Mouse (Mus musculus): Measurements from ENCODE around the gene Bola3. TPM values are rescaled to one million over a fixed set of nuclear protein-coding genes. Genes with fewer than 3 reads are reported as not detected.

The Bola3 gene
- 5.5 and 9.7 TPM in 2 replicates for polyA plus RNA-seq (2012; rRNA removed)

DNA sequence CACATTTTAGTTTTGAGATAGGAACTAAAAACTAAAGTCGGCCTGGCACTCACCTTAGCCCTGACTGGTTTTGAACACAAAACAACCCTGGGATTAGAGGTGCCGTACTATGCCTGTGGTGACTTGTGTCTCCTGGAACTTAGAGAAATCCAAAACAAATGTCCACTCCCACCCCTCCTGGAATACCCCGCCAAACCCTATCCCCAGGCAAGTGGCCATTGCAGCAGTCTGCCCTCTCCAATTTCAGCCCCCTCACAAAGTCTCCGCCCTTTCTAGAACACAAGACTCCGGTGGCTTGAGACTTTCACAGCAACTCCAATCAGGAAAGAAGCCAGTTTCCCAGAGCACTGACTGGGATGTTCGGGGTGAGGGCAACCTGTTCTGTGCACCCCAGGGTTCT lies at the start of gene Bola3:
Gene Bola3 (plus strand): TSS at position 275 of the 400 bp plus-strand sequence.

DNA sequence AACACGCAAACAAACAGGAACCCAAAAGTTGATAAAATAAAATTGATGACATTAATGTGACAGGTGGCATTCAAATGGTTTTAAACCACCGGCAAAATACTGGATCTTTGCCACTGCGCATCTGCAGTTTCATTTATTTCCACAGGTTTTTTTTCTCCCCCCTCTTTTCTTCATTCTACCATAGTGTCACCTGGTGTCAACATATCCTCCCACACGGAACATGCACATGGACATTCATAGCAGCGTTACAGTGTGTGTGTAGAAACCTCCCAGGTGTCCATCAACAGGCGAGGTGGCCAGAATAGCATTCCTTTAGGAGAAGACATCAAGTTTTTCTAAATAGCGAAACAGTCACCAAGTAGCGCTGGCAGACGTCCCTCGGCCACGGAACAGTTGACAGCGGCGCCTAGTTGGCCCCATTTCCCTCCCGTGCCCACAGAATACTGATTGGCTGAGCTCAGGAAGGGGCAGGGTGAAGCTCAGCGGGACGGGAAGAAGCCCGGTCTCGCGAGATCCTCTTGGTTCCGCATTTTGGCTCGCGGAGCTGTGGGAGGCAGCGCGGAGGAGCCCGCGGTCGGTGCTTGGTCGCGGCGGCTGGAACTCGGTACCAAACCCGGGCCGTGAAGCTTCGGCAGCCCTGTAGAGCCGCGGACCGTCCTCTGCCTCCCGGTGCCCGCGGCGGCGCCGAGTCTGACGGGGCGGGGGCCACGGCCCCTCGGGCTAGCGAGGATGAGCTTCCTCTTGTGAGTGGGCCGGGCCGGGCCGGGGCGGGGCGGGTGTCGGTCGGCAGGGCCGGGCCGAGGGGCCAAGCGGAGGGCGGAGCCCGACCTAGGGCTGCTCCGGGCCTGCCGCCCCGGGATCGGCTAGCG lies 23.2 kb upstream of the Bola3 start, which contains the start of the genes Mthfd2 and Mob1a:
Gene Mthfd2 (minus strand): TSS at position 384 of the 869 bp plus-strand sequence.
Gene Mob1a (plus strand): TSS at position 492 of the 869 bp plus-strand sequence.

Other genes with a start within 250 kb of the Bola3 start
- 21.7 and 28.8 TPM in 2 replicates for gene Ccdc142, start 247.5 kb upstream of the Bola3 start, polyA plus RNA-seq (2012; rRNA removed)
- 7.0 and 8.5 TPM in 2 replicates for gene Gm42688, start 247.5 kb upstream of the Bola3 start, polyA plus RNA-seq (2012; rRNA removed)
- gene Mrpl53, start 240.1 kb upstream of the Bola3 start, polyA plus RNA-seq (2012; rRNA removed): 98.5 and 124 TPM in 2 replicates
- 124 and 132 TPM in 2 replicates for gene Mogs, start 233.7 kb upstream of the Bola3 start, polyA plus RNA-seq (2012; rRNA removed)
- gene Wbp1, start 227.6 kb upstream of the Bola3 start, polyA plus RNA-seq (2012; rRNA removed): 174 and 210 TPM in 2 replicates
- 79.8 and 116 TPM in 2 replicates for gene Ino80b, start 223.7 kb upstream of the Bola3 start, polyA plus RNA-seq (2012; rRNA removed)
- gene Rtkn, start 213.7 kb upstream of the Bola3 start, polyA plus RNA-seq (2012; rRNA removed): 65.5 and 80.1 TPM in 2 replicates
- gene Wdr54, start 192.8 kb upstream of the Bola3 start, polyA plus RNA-seq (2012; rRNA removed): 7.4 and 8.4 TPM in 2 replicates
- gene 1700003E16Rik, start 192.7 kb upstream of the Bola3 start, polyA plus RNA-seq (2012; rRNA removed): 4.1 and 4.4 TPM in 2 replicates
- 186 and 187 TPM in 2 replicates for gene Dctn1, start 183.2 kb upstream of the Bola3 start, polyA plus RNA-seq (2012; rRNA removed)
- gene Slc4a5, start 129.3 kb upstream of the Bola3 start, polyA plus RNA-seq (2012; rRNA removed): 1.5 and 2.3 TPM in 2 replicates
- 6.3 and 8.8 TPM in 2 replicates for gene Mthfd2, start 23.2 kb upstream of the Bola3 start, polyA plus RNA-seq (2012; rRNA removed)
- 20.7 and 74.5 TPM in 2 replicates for gene Mob1a, start 23.1 kb upstream of the Bola3 start, polyA plus RNA-seq (2012; rRNA removed)
- 12.4 and 13.2 TPM in 2 replicates for gene Tet3, start 109.9 kb downstream of the Bola3 start, polyA plus RNA-seq (2012; rRNA removed)
- gene Dguok, start 157.8 kb downstream of the Bola3 start, polyA plus RNA-seq (2012; rRNA removed): 57.3 and 60.1 TPM in 2 replicates
- 499 and 574 TPM in 2 replicates for gene Actg2, start 187.1 kb downstream of the Bola3 start, polyA plus RNA-seq (2012; rRNA removed)
- 10.4 and 14.2 TPM in 2 replicates for gene Stambp, start 223.6 kb downstream of the Bola3 start, polyA plus RNA-seq (2012; rRNA removed)